Mouse (Mus musculus) B cell, adult 67 days (primary cell): ENCODE results near the gene Ccna1. TPM values are rescaled to one million over a fixed set of nuclear protein-coding genes. Genes with fewer than 3 reads are reported as not detected.

ENCODE experiments used
- total RNA-seq, 2 experiments: library from RNA; stranded (reverse); gene quantifications; 4 replicates each; pipeline ENCODE4 v1.2.4; 2023

Ccna1 gene
- not detected for total RNA-seq

GRCm38 (mm10) chr3:55055038-55055746 is at the start of gene Ccna1:
Gene Ccna1 (minus strand): TSS chr3:55055501.

Other genes with a start within 250 kb of the Ccna1 start
- gene Rfxap, start 247.7 kb downstream of the Ccna1 start, total RNA-seq: 10 to 100 TPM; 31.4 to 37.6 TPM
- not detected for gene Sertm1, start 139.6 kb downstream of the Ccna1 start, total RNA-seq
- 10 to 100 TPM; 15.4 to 15.9 TPM for gene Spg20, start 56.6 kb upstream of the Ccna1 start, total RNA-seq
- gene Ccdc169, start 81.8 kb upstream of the Ccna1 start, total RNA-seq: not detected
- gene Sohlh2, start 126.5 kb upstream of the Ccna1 start, total RNA-seq: not detected
- gene Dclk1, start 186.9 kb upstream of the Ccna1 start, total RNA-seq: not detected